Mouse (Mus musculus): ENCODE measurements at regions not wholly inside any gene's neighbourhood (a gene's known extent, or its start where the extent isn't known, plus 50 kb on each side); places are given as distances from the start of the nearest gene placed in this dataset.

DNA sequence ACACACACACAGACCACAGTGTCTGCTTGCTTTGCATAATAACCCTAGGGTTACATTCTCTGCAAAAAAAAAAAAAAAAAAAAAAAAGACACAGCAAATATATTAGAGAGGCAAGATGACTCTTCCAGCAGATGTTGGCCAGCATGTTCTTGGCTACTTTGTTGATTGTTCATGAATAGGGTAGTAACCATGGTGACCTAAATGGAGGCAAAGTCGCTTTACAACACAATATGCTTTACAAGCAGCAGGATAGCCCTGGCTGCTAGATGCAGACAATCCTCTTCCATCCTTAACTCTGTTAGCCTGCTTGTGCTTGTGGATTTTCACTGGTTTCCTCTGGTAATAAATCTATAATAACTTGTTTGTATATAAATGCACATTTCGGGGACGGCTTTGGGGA, 292.5 kb upstream of the Oprm1 start:
- Histone ChIP-seq H3K27ac (ENCODE audit: insufficient read depth, low read length) (no peak overlapping the region), H3K4me3 (ENCODE audit: low read depth, low read length) (no peak overlapping the region), H3K4me1 (ENCODE audit: control insufficient read depth, insufficient read depth, low read length) (no peaks in the 10 kb centered on the region), H3K36me3 (ENCODE audit: control insufficient read depth, insufficient read depth, low read length, poor library complexity, severe bottlenecking) (no peaks in the 10 kb centered on the region), H3K9me3 (replicated peaks; ENCODE audit: control insufficient read depth, insufficient read depth, low read length, poor library complexity, severe bottlenecking) (no peaks in the 10 kb centered on the region), H3K27me3 (ENCODE audit: control insufficient read depth, insufficient read depth, low read length, poor library complexity, severe bottlenecking) (no peaks in the 10 kb centered on the region), H3K9ac (ENCODE audit: low read depth, poor library complexity, severe bottlenecking) (no peak overlapping the region)
- TF ChIP-seq POLR2A (IDR thresholded peaks at IDR 0.05; ENCODE audit: insufficient read depth, low read length), result no peak
- TF ChIP-seq CTCF (IDR thresholded peaks at IDR 0.05; ENCODE audit: low read depth, low read length), result no peak
- no peak for TF ChIP-seq EP300 (IDR thresholded peaks at IDR 0.05; ENCODE audit: insufficient read depth, low read depth, low read length)

- Histone ChIP-seq H3K36me3 (ENCODE audit: control insufficient read depth, insufficient read depth, low read length, poor library complexity, severe bottlenecking) (no peaks in the 10 kb centered on the region), H3K27ac (ENCODE audit: insufficient read depth, low read length) (no peak overlapping the region), H3K4me1 (ENCODE audit: control insufficient read depth, insufficient read depth, low read length) (no peaks in the 10 kb centered on the region), H3K27me3 (ENCODE audit: control insufficient read depth, insufficient read depth, low read length, poor library complexity, severe bottlenecking) (no peaks in the 10 kb centered on the region), H3K9ac (ENCODE audit: low read depth, poor library complexity, severe bottlenecking) (no peak overlapping the region), H3K4me3 (ENCODE audit: low read depth, low read length) (no peak overlapping the region), H3K9me3 (replicated peaks; ENCODE audit: control insufficient read depth, insufficient read depth, low read length, poor library complexity, severe bottlenecking) (no peaks in the 10 kb centered on the region)
- TF ChIP-seq CTCF (IDR thresholded peaks at IDR 0.05; ENCODE audit: low read depth, low read length) (no peak), EP300 (IDR thresholded peaks at IDR 0.05; ENCODE audit: insufficient read depth, low read depth, low read length) (no peak)
These were observed 278.0 kb upstream of the Oprm1 start for GRCm38 (mm10) chr10:6480350-6480749.

DNA sequence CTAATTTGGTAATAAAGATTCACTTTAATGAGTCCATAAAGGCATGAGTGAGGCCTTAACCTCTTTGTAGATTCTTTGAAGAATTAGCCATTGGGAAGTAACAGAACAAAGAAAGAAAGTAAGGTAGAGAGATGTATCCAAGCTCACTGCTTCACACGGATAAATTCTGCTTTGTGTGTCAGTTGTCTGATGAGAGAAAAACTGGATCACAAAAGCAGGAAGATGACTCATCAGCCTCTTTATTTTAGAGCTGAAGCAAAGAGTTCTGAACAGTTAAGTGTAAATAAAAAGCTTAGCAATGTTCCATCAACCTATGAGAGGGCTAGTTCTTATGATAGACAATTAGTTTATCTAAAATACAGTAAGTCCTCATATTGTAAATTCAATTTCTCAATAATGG, 269.7 kb upstream of the Oprm1 start:
- Histone ChIP-seq H3K27ac (ENCODE audit: insufficient read depth, low read length) (no peak overlapping the region), H3K4me3 (ENCODE audit: low read depth, low read length) (no peak overlapping the region), H3K9me3 (replicated peaks; ENCODE audit: control insufficient read depth, insufficient read depth, low read length, poor library complexity, severe bottlenecking) (no peaks in the 10 kb centered on the region), H3K27me3 (ENCODE audit: control insufficient read depth, insufficient read depth, low read length, poor library complexity, severe bottlenecking) (no peaks in the 10 kb centered on the region), H3K4me1 (ENCODE audit: control insufficient read depth, insufficient read depth, low read length) (no peaks in the 10 kb centered on the region), H3K36me3 (ENCODE audit: control insufficient read depth, insufficient read depth, low read length, poor library complexity, severe bottlenecking) (no peaks in the 10 kb centered on the region), H3K9ac (ENCODE audit: low read depth, poor library complexity, severe bottlenecking) (no peak overlapping the region)
- no peak for TF ChIP-seq POLR2A (IDR thresholded peaks at IDR 0.05; ENCODE audit: insufficient read depth, low read length)
- no peak for TF ChIP-seq EP300 (IDR thresholded peaks at IDR 0.05; ENCODE audit: insufficient read depth, low read depth, low read length)
- TF ChIP-seq CTCF (IDR thresholded peaks at IDR 0.05; ENCODE audit: low read depth, low read length), result no peak

GRCm38 (mm10) chr10:6492694-6493093, 265.6 kb upstream of the Oprm1 start:
- Histone ChIP-seq H3K4me1 (ENCODE audit: control insufficient read depth, insufficient read depth, low read length) (no peaks in the 10 kb centered on the region), H3K36me3 (ENCODE audit: control insufficient read depth, insufficient read depth, low read length, poor library complexity, severe bottlenecking) (no peaks in the 10 kb centered on the region), H3K4me3 (ENCODE audit: low read depth, low read length) (no peak overlapping the region), H3K27me3 (ENCODE audit: control insufficient read depth, insufficient read depth, low read length, poor library complexity, severe bottlenecking) (no peaks in the 10 kb centered on the region), H3K27ac (ENCODE audit: insufficient read depth, low read length) (no peak overlapping the region), H3K9me3 (replicated peaks; ENCODE audit: control insufficient read depth, insufficient read depth, low read length, poor library complexity, severe bottlenecking) (no peaks in the 10 kb centered on the region), H3K9ac (ENCODE audit: low read depth, poor library complexity, severe bottlenecking) (no peak overlapping the region)
- TF ChIP-seq CTCF (IDR thresholded peaks at IDR 0.05; ENCODE audit: low read depth, low read length) (no peak), POLR2A (IDR thresholded peaks at IDR 0.05; ENCODE audit: insufficient read depth, low read length) (no peak), EP300 (IDR thresholded peaks at IDR 0.05; ENCODE audit: insufficient read depth, low read depth, low read length) (no peak)

GRCm38 (mm10) chr10:6495081-6495480, 263.2 kb upstream of the Oprm1 start:
- no peaks in the 10 kb centered on the region for H3K4me1 ChIP-seq (ENCODE audit: control insufficient read depth, insufficient read depth, low read length)
- H3K27me3 ChIP-seq (ENCODE audit: control insufficient read depth, insufficient read depth, low read length, poor library complexity, severe bottlenecking), result no peaks in the 10 kb centered on the region
- no peaks in the 10 kb centered on the region for H3K9me3 ChIP-seq (replicated peaks; ENCODE audit: control insufficient read depth, insufficient read depth, low read length, poor library complexity, severe bottlenecking)
- H3K36me3 ChIP-seq (ENCODE audit: control insufficient read depth, insufficient read depth, low read length, poor library complexity, severe bottlenecking), result no peaks in the 10 kb centered on the region
- no peak overlapping the region for H3K9ac ChIP-seq (ENCODE audit: low read depth, poor library complexity, severe bottlenecking)
- TF ChIP-seq POLR2A (IDR thresholded peaks at IDR 0.05; ENCODE audit: insufficient read depth, low read length), result no peak
- TF ChIP-seq EP300 (IDR thresholded peaks at IDR 0.05; ENCODE audit: insufficient read depth, low read depth, low read length), result no peak
- no peak overlapping the region for H3K4me3 ChIP-seq (ENCODE audit: low read depth, low read length)
- no peak overlapping the region for H3K27ac ChIP-seq (ENCODE audit: insufficient read depth, low read length)

- no peak overlapping the region for H3K4me3 ChIP-seq (ENCODE audit: low read depth, low read length)
- H3K36me3 ChIP-seq (ENCODE audit: control insufficient read depth, insufficient read depth, low read length, poor library complexity, severe bottlenecking), result no peaks in the 10 kb centered on the region
- no peak for TF ChIP-seq POLR2A (IDR thresholded peaks at IDR 0.05; ENCODE audit: insufficient read depth, low read length)
- no peak for TF ChIP-seq CTCF (IDR thresholded peaks at IDR 0.05; ENCODE audit: low read depth, low read length)
- no peak for TF ChIP-seq EP300 (IDR thresholded peaks at IDR 0.05; ENCODE audit: insufficient read depth, low read depth, low read length)
- H3K9me3 ChIP-seq (replicated peaks; ENCODE audit: control insufficient read depth, insufficient read depth, low read length, poor library complexity, severe bottlenecking), result no peaks in the 10 kb centered on the region
- no peaks in the 10 kb centered on the region for H3K27me3 ChIP-seq (ENCODE audit: control insufficient read depth, insufficient read depth, low read length, poor library complexity, severe bottlenecking)
- H3K9ac ChIP-seq (ENCODE audit: low read depth, poor library complexity, severe bottlenecking), result no peak overlapping the region
- no peaks in the 10 kb centered on the region for H3K4me1 ChIP-seq (ENCODE audit: control insufficient read depth, insufficient read depth, low read length)
- no peak overlapping the region for H3K27ac ChIP-seq (ENCODE audit: insufficient read depth, low read length)
These were observed 244.0 kb upstream of the Oprm1 start for GRCm38 (mm10) chr10:6514269-6514668.
